In the genomic region with DNA sequence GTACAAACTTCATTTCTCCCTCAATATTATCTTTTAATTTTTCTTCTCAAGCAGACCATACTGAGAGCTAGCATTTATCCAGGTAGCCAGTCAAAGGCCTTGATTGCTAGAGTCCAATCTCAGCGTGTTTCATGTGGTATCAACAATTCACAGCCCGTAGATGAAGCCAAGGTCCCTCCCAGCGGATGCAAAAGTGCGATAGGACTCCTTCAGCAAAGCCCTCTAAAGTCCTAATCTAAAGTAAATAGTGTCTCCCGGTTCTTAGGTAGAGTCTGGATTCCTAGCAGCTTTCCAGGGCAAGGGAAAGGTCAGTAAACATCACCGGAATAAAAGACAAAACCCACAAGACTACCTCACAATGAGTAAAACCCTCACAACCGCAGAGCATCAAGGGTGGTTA, we compare ENCODE assay signal across 32 mouse cellular contexts.
A peak's percentile ranks its signal among the peaks of the same experiment; 100 is the strongest.
DNase-seq lines count a peak whose midpoint lies in the region; ATAC-seq lines count a peak whose summit lies in the region.
"Had no signal": no experiment of that assay in that cellular context is flagged by ENCODE, and none has a peak within 500 bp of the region (broad histone marks: within the 10 kb centered on the region; RNA-seq: fewer than 3 reads in every experiment).

No protein-coding gene starts in this region.

- ATAC-seq in kidney, embryonic 16.5 days (ENCODE audit: low FRiP score, low TSS enrichment), result no peak
- ATAC-seq in lung, embryonic 16.5 days (ENCODE audit: low read depth), result peak; percentile 59
- ATAC-seq in intestine, embryonic 16.5 days, result peak; percentile 36
- peak; percentile 70 for ATAC-seq in stomach, embryonic 15.5 days (ENCODE audit: insufficient read depth, low FRiP score, low read depth)
- ATAC-seq in activated CD4-positive, CD25-positive, alpha-beta regulatory T cell, adult 4 months, result no peak
- ATAC-seq: forebrain, embryonic 15.5 days; Patski had no signal

- peak overlapping the region; percentile 49; the same call in 1 of the 2 replicates for H3K27ac ChIP-seq in kidney, embryonic 16.5 days (ENCODE audit: low read length)
- peak overlapping the region; percentile 68 for H3K27ac ChIP-seq in lung, embryonic 16.5 days (ENCODE audit: low read length)
- H3K27ac ChIP-seq in intestine, embryonic 16.5 days (ENCODE audit: low read length), result no peak overlapping the region
- H3K27ac ChIP-seq in stomach, embryonic 15.5 days, result no peak overlapping the region
- no peak overlapping the region for H3K27ac ChIP-seq in hindbrain, embryonic 10.5 days
- H3K27ac ChIP-seq: embryonic facial prominence, embryonic 10.5 days; embryonic facial prominence, embryonic 13.5 days; forebrain, embryonic 12.5 days; forebrain, embryonic 15.5 days; heart, adult 2 months; heart, embryonic 10.5 days; heart, embryonic 13.5 days; hindbrain, embryonic 12.5 days; hindbrain, embryonic 15.5 days had no signal

- no peak overlapping the region for H3K9ac ChIP-seq in kidney, embryonic 16.5 days (replicated peaks; ENCODE audit: low read length)
- H3K9ac ChIP-seq in lung, embryonic 16.5 days (ENCODE audit: low read length), result no peak overlapping the region
- no peak overlapping the region for H3K9ac ChIP-seq in intestine, embryonic 16.5 days (ENCODE audit: low read depth, low read length)
- no peak overlapping the region for H3K9ac ChIP-seq in stomach, embryonic 15.5 days
- H3K9ac ChIP-seq: embryonic facial prominence, embryonic 13.5 days; forebrain, embryonic 12.5 days; forebrain, embryonic 15.5 days; heart, embryonic 13.5 days; hindbrain, embryonic 12.5 days; hindbrain, embryonic 15.5 days had no signal

- WGBS in kidney, embryonic 16.5 days, result 73% methylated on average over 7 of the region's 7 CpGs
- WGBS in lung, embryonic 16.5 days, result 37% methylated on average over 7 of the region's 7 CpGs
- WGBS in intestine, embryonic 16.5 days, result 41% methylated on average over 7 of the region's 7 CpGs
- 41% methylated on average over 7 of the region's 7 CpGs for WGBS in stomach, embryonic 15.5 days
- WGBS in hindbrain, embryonic 10.5 days, result 80% methylated on average over 7 of the region's 7 CpGs

- no peaks in the 10 kb centered on the region for H3K4me1 ChIP-seq in kidney, embryonic 16.5 days (ENCODE audit: insufficient read depth, low read length)
- H3K4me1 ChIP-seq in lung, embryonic 16.5 days (replicated peaks; ENCODE audit: control insufficient read depth, insufficient read depth, low read length), result peaks cover 22% of the 10 kb centered on the region
- no peaks in the 10 kb centered on the region for H3K4me1 ChIP-seq in intestine, embryonic 16.5 days (ENCODE audit: control insufficient read depth, insufficient read depth, low read length)
- H3K4me1 ChIP-seq in stomach, embryonic 15.5 days, result peaks cover 5% of the 10 kb centered on the region
- no peaks in the 10 kb centered on the region for H3K4me1 ChIP-seq in hindbrain, embryonic 10.5 days (replicated peaks)
- H3K4me1 ChIP-seq: embryonic facial prominence, embryonic 10.5 days; forebrain, embryonic 12.5 days; hindbrain, embryonic 12.5 days; hindbrain, embryonic 15.5 days had no signal

- no peak overlapping the region for H3K4me3 ChIP-seq in kidney, embryonic 16.5 days (ENCODE audit: low read length)
- no peak overlapping the region for H3K4me3 ChIP-seq in lung, embryonic 16.5 days (ENCODE audit: low read length)
- no peak overlapping the region for H3K4me3 ChIP-seq in intestine, embryonic 16.5 days (ENCODE audit: low read length)
- no peak overlapping the region for H3K4me3 ChIP-seq in stomach, embryonic 15.5 days (replicated peaks)
- no peak overlapping the region for H3K4me3 ChIP-seq in hindbrain, embryonic 10.5 days
- H3K4me3 ChIP-seq: embryonic facial prominence, embryonic 10.5 days; embryonic facial prominence, embryonic 13.5 days; erythroblast, embryonic 14.5 days; forebrain, embryonic 12.5 days; forebrain, embryonic 15.5 days; heart, adult 2 months; heart, embryonic 10.5 days; heart, embryonic 13.5 days; hindbrain, embryonic 12.5 days; hindbrain, embryonic 15.5 days had no signal

- no peak for DNase-seq in kidney, adult 8-10 months
- DNase-seq in lung, postnatal 4 days, result no peak
- DNase-seq in hindbrain, embryonic 10.5 days (ENCODE audit: low spot score), result no peak
- DNase-seq: adrenal gland, adult 2 months; adrenal gland, postnatal 25 days; B cell, adult 2 months; cerebellum, adult 11-12 months; cerebellum, adult 8-10 months; cerebellum, postnatal 10 days; cerebellum, postnatal 36 days; embryo, embryonic 11 days; gastrocnemius, postnatal 25 days; heart, adult 2 months; heart, postnatal 14 days; heart, postnatal 4 days had no signal

- no peak overlapping the region for H3K4me2 ChIP-seq in kidney, embryonic 16.5 days (replicated peaks; ENCODE audit: low read depth, low read length)
- H3K4me2 ChIP-seq in lung, embryonic 16.5 days (ENCODE audit: low read depth, low read length), result 0 out of 2 replicates have a peak overlapping the region, but pooled peaks have one; percentile 8
- H3K4me2 ChIP-seq in intestine, embryonic 16.5 days (ENCODE audit: low read depth, low read length), result no peak overlapping the region
- H3K4me2 ChIP-seq in stomach, embryonic 15.5 days, result no peak overlapping the region
- H3K4me2 ChIP-seq: embryonic facial prominence, embryonic 13.5 days; forebrain, embryonic 12.5 days; forebrain, embryonic 15.5 days; heart, embryonic 13.5 days; hindbrain, embryonic 12.5 days; hindbrain, embryonic 15.5 days had no signal

- no peaks in the 10 kb centered on the region for H3K27me3 ChIP-seq in kidney, embryonic 16.5 days (ENCODE audit: insufficient read depth, low read length)
- H3K27me3 ChIP-seq in lung, embryonic 16.5 days (ENCODE audit: control insufficient read depth, insufficient read depth, low read depth, low read length), result no peaks in the 10 kb centered on the region
- no peaks in the 10 kb centered on the region for H3K27me3 ChIP-seq in intestine, embryonic 16.5 days (replicated peaks; ENCODE audit: control insufficient read depth, insufficient read depth, low read length)
- H3K27me3 ChIP-seq in stomach, embryonic 15.5 days (replicated peaks), result no peaks in the 10 kb centered on the region
- H3K27me3 ChIP-seq in hindbrain, embryonic 10.5 days (ENCODE audit: insufficient read depth, poor library complexity, severe bottlenecking), result no peaks in the 10 kb centered on the region
- H3K27me3 ChIP-seq: CH12.LX; embryonic facial prominence, embryonic 13.5 days; forebrain, embryonic 12.5 days; forebrain, embryonic 15.5 days; heart, embryonic 13.5 days; hindbrain, embryonic 12.5 days; hindbrain, embryonic 15.5 days; Patski had no signal

- no peaks in the 10 kb centered on the region for H3K36me3 ChIP-seq in kidney, embryonic 16.5 days (ENCODE audit: insufficient read depth, low read length)
- no peaks in the 10 kb centered on the region for H3K36me3 ChIP-seq in lung, embryonic 16.5 days (ENCODE audit: control insufficient read depth, insufficient read depth, low read length)
- no peaks in the 10 kb centered on the region for H3K36me3 ChIP-seq in intestine, embryonic 16.5 days (ENCODE audit: control insufficient read depth, insufficient read depth, low read length)
- no peaks in the 10 kb centered on the region for H3K36me3 ChIP-seq in stomach, embryonic 15.5 days
- no peaks in the 10 kb centered on the region for H3K36me3 ChIP-seq in hindbrain, embryonic 10.5 days
- H3K36me3 ChIP-seq: embryonic facial prominence, embryonic 10.5 days; embryonic facial prominence, embryonic 13.5 days; forebrain, embryonic 12.5 days; forebrain, embryonic 15.5 days; G1E; heart, embryonic 10.5 days; heart, embryonic 13.5 days; hindbrain, embryonic 12.5 days; hindbrain, embryonic 15.5 days had no signal

- H3K9me3 ChIP-seq in kidney, embryonic 16.5 days (ENCODE audit: low read length), result no peaks in the 10 kb centered on the region
- H3K9me3 ChIP-seq in lung, embryonic 16.5 days (ENCODE audit: control insufficient read depth, low read length), result no peaks in the 10 kb centered on the region
- H3K9me3 ChIP-seq in intestine, embryonic 16.5 days (ENCODE audit: control insufficient read depth, low read length), result no peaks in the 10 kb centered on the region
- no peaks in the 10 kb centered on the region for H3K9me3 ChIP-seq in stomach, embryonic 15.5 days
- H3K9me3 ChIP-seq in hindbrain, embryonic 10.5 days, result no peaks in the 10 kb centered on the region
- H3K9me3 ChIP-seq: embryonic facial prominence, embryonic 10.5 days; embryonic facial prominence, embryonic 13.5 days; forebrain, embryonic 12.5 days; forebrain, embryonic 15.5 days; G1E; heart, embryonic 10.5 days; heart, embryonic 13.5 days; hindbrain, embryonic 12.5 days; hindbrain, embryonic 15.5 days had no signal

Comparison
In these comparisons a context has a peak if more than half of its experiments do, and no peak if none do; other contexts are left out.
1. ATAC-seq: peak in lung, embryonic 16.5 days (single experiment), intestine, embryonic 16.5 days (single experiment) and stomach, embryonic 15.5 days (single experiment); none in kidney, embryonic 16.5 days (single experiment) and activated CD4-positive, CD25-positive, alpha-beta regulatory T cell, adult 4 months (single experiment).
2. H3K27ac ChIP-seq: peak in kidney, embryonic 16.5 days (single experiment) and lung, embryonic 16.5 days (single experiment); none in intestine, embryonic 16.5 days (single experiment), stomach, embryonic 15.5 days (single experiment) and hindbrain, embryonic 10.5 days (single experiment).